Mouse (Mus musculus): Measurements from ENCODE around the gene Gata5. TPM values are rescaled to one million over a fixed set of nuclear protein-coding genes. Genes with fewer than 3 reads are reported as not detected.

Gene Gata5
- polyA plus RNA-seq, 1 experiment from 2014 or later: 1.9 TPM

DNA sequence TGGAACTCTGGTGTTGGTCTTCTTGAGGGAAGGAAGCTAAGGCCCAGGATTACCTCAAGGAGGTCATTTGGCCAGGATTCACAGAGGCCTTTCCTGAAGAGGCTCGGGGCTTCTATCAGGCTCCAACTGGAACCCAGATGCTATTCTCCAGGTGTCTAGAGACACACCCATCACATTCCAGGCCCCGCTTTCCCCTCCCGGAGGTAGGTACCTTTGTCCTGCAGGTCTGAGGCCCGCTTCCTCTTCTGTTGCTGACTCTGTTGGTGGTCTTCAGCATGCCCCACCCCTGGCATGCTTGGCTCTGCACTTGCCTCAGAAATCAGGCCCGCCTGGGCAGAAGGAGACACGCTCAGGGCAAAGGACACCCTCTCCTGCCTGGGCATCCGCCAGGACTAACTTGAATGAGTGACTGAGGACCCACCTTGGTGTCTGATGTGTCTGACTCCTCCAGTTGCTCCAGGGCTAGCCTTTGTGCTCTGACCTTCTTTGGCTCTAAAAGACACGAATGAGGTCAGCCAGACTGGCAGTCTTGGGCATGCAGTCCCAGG is 56.7 kb downstream of the Gata5 start:
- no peaks in the 10 kb centered on the region for H3K27me3 ChIP-seq (ENCODE audit: insufficient read depth, low read length)
- 70% methylated on average over 8 of the region's 8 CpGs for WGBS
- no peak overlapping the region for H3K4me3 ChIP-seq (replicated peaks; ENCODE audit: low read depth, low read length)
- no peak overlapping the region for H3K27ac ChIP-seq
- no peak for TF ChIP-seq CTCF (IDR thresholded peaks at IDR 0.05; ENCODE audit: low read depth)
- H3K9me3 ChIP-seq (replicated peaks; ENCODE audit: low read length): no peaks in the 10 kb centered on the region
- no peak for ATAC-seq (replicated peaks; ENCODE audit: low FRiP score, low read depth)
- DNase-seq (ENCODE audit: low spot score): no peak
- H3K36me3 ChIP-seq (ENCODE audit: insufficient read depth, low read length): no peaks in the 10 kb centered on the region
- no peak overlapping the region for H3K9ac ChIP-seq (ENCODE audit: low read depth, low read length)
- H3K4me2 ChIP-seq (ENCODE audit: low read length): no peak overlapping the region
- H3K4me1 ChIP-seq (replicated peaks; ENCODE audit: insufficient read depth, low read length): no peaks in the 10 kb centered on the region

DNA sequence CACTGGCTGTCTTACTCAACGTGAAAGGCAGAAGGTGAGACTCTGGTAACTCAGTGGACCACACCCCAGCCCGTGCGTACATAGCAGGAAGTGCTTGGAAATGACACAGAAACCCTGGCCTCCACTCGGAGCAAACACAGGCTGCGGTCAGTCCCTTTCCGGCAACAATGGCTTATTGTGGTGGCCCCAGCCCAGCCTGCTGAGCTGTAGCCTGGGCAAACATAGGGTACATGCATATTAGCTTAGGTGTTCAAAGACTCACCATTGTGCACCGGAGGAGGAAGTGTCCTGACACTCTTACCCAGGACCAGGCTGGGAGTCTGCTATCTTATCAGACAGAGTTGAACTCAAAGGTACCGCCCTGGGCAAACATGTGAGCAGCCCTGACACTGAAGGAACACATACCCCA is 57.6 kb downstream of the Gata5 start:
- Histone ChIP-seq H3K4me3 (replicated peaks; ENCODE audit: low read depth, low read length) (no peak overlapping the region), H3K27ac (no peak overlapping the region), H3K27me3 (ENCODE audit: insufficient read depth, low read length) (no peaks in the 10 kb centered on the region), H3K9ac (ENCODE audit: low read depth, low read length) (no peak overlapping the region), H3K9me3 (replicated peaks; ENCODE audit: low read length) (no peaks in the 10 kb centered on the region), H3K4me2 (ENCODE audit: low read length) (no peak overlapping the region), H3K36me3 (ENCODE audit: insufficient read depth, low read length) (no peaks in the 10 kb centered on the region), H3K4me1 (replicated peaks; ENCODE audit: insufficient read depth, low read length) (peaks cover 8% of the 10 kb centered on the region; the same call in 1 of the 2 replicates)
- DNase-seq (ENCODE audit: low spot score) (no peak), ATAC-seq (replicated peaks; ENCODE audit: low FRiP score, low read depth) (no peak)
- no peak for TF ChIP-seq CTCF (IDR thresholded peaks at IDR 0.05; ENCODE audit: low read depth)
- 68% methylated on average over 8 of the region's 8 CpGs for WGBS

DNA sequence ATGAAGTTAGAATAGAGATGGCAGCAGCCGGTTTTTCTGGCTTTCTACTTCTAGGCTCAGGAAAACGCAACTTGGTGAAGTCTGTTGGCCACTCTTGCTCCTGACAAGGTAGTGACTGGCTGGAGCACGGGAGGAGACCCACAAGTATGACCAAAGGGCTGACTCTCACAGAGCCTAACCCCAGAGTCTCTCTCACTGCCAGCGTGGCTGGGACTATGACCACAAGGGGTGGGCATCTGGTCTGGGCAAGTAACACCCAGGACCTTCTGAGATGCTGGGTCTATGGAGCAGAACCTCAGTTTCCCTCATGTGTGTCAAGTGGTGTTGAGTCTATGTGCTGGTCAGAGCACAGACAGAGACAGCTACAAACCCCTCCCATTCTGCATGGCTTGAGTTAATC is 58.1 kb downstream of the Gata5 start:
- no peak overlapping the region; the same call in 1 of the 2 replicates for H3K27ac ChIP-seq
- 43% methylated on average over 4 of the region's 4 CpGs for WGBS
- no peak for ATAC-seq (replicated peaks; ENCODE audit: low FRiP score, low read depth)

DNA sequence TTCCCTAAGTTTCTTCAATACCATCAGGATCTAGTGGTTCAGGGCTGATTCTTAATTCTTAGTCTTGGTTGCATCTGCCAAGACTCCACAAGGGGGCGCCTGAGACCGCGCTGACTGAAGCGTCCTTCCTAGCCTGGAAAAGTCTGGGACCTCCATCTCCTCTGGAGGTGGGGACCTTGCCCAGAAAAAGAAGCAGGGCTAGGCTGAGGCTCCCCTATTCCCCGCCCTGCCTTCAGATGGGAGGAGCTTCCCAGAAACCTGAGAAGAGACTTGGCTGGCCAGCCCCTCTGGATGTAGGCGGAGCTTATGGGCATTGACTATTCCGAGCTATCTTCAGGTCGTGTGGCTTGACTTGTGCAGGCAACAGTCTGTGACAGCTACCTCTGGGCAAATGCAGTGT is 58.7 kb downstream of the Gata5 start:
- H3K36me3 ChIP-seq (ENCODE audit: insufficient read depth, low read length): 0 out of 2 replicates have a peak, but pooled peaks cover 1% of the 10 kb centered on the region
- H3K9me3 ChIP-seq (replicated peaks; ENCODE audit: low read length): no peaks in the 10 kb centered on the region
- H3K4me1 ChIP-seq (replicated peaks; ENCODE audit: insufficient read depth, low read length): peaks cover 8% of the 10 kb centered on the region; the same call in 1 of the 2 replicates
- peak overlapping the region; percentile 13; the same call in 1 of the 2 replicates for H3K4me2 ChIP-seq (ENCODE audit: low read length)
- ATAC-seq (replicated peaks; ENCODE audit: low FRiP score, low read depth) (peak; percentile 62), DNase-seq (ENCODE audit: low spot score) (peak; percentile 96)
- H3K9ac ChIP-seq (ENCODE audit: low read depth, low read length): no peak overlapping the region
- H3K27ac ChIP-seq: no peak overlapping the region
- no peaks in the 10 kb centered on the region for H3K27me3 ChIP-seq (ENCODE audit: insufficient read depth, low read length)
- H3K4me3 ChIP-seq (replicated peaks; ENCODE audit: low read depth, low read length): no peak overlapping the region
- WGBS: 0% methylated on average over 8 of the region's 8 CpGs
- TF ChIP-seq CTCF (IDR thresholded peaks at IDR 0.05; ENCODE audit: low read depth): peak; percentile 98

More for the DNA sequence above, 58.1 kb downstream of the Gata5 start:
- Histone ChIP-seq H3K4me1 (replicated peaks; ENCODE audit: insufficient read depth, low read length) (peaks cover 8% of the 10 kb centered on the region; the same call in 1 of the 2 replicates), H3K36me3 (ENCODE audit: insufficient read depth, low read length) (no peaks in the 10 kb centered on the region), H3K4me2 (ENCODE audit: low read length) (peak overlapping the region; percentile 13; the same call in 1 of the 2 replicates), H3K27me3 (ENCODE audit: insufficient read depth, low read length) (no peaks in the 10 kb centered on the region), H3K4me3 (replicated peaks; ENCODE audit: low read depth, low read length) (no peak overlapping the region), H3K9me3 (replicated peaks; ENCODE audit: low read length) (no peaks in the 10 kb centered on the region), H3K9ac (ENCODE audit: low read depth, low read length) (no peak overlapping the region)
- DNase-seq (ENCODE audit: low spot score): no peak
- TF ChIP-seq CTCF (IDR thresholded peaks at IDR 0.05; ENCODE audit: low read depth): no peak

Other genes starting within 250 kb of the Gata5 start
- gene Hrh3, start 230.2 kb downstream of the Gata5 start, polyA plus RNA-seq (2015; fragmentation: Nextera tagmentation; extraction: Ambion mirVana): not detected in 2 replicates
- 33.4 and 34.7 TPM in 2 replicates for gene Osbpl2, start 215.4 kb downstream of the Gata5 start, polyA plus RNA-seq (2015; fragmentation: Nextera tagmentation; extraction: Ambion mirVana)
- 170 and 185 TPM in 2 replicates for gene Adrm1, start 163.2 kb downstream of the Gata5 start, polyA plus RNA-seq (2015; fragmentation: Nextera tagmentation; extraction: Ambion mirVana)
- 48.6 and 62.4 TPM in 2 replicates for gene Lama5, start 108.8 kb downstream of the Gata5 start, polyA plus RNA-seq (2015; fragmentation: Nextera tagmentation; extraction: Ambion mirVana)
- 737 and 848 TPM in 2 replicates for gene Rps21, start 77.3 kb downstream of the Gata5 start, polyA plus RNA-seq (2015; fragmentation: Nextera tagmentation; extraction: Ambion mirVana)
- 12.0 and 13.1 TPM in 2 replicates for gene Cables2, start 61.2 kb downstream of the Gata5 start, polyA plus RNA-seq (2015; fragmentation: Nextera tagmentation; extraction: Ambion mirVana)
- 0.29 and 0.33 TPM in 2 replicates for gene Rbbp8nl, start 44.8 kb downstream of the Gata5 start, polyA plus RNA-seq (2015; fragmentation: Nextera tagmentation; extraction: Ambion mirVana)
- 11.9 and 12.7 TPM in 2 replicates for gene Slco4a1, start 121.5 kb upstream of the Gata5 start, polyA plus RNA-seq (2015; fragmentation: Nextera tagmentation; extraction: Ambion mirVana)
- gene Ntsr1, start 165.3 kb upstream of the Gata5 start, polyA plus RNA-seq (2015; fragmentation: Nextera tagmentation; extraction: Ambion mirVana): 4.4 and 4.9 TPM in 2 replicates
- 32.1 and 34.1 TPM in 2 replicates for gene Mrgbp, start 246.6 kb upstream of the Gata5 start, polyA plus RNA-seq (2015; fragmentation: Nextera tagmentation; extraction: Ambion mirVana)